20 mouse cellular contexts compared by ENCODE assay signal in genomic region chr6:22450501-22450900, GRCm38 (mm10).
DNase-seq lines count a peak whose midpoint lies in the region; ATAC-seq and TF ChIP-seq lines count a peak whose summit lies in the region.
"Had no signal": no experiment of that assay in that cellular context is flagged by ENCODE, and none has a peak within 500 bp of the region (broad histone marks: within the 10 kb centered on the region; RNA-seq: fewer than 3 reads in every experiment).

No protein-coding gene starts in this region.

- TF ChIP-seq CTCF in G1E (IDR thresholded peaks at IDR 0.05; ENCODE audit: low read depth, low read length) (no peak), MEL (IDR thresholded peaks at IDR 0.05 in 2 of 3, conservative IDR thresholded peaks at IDR 0.05 in 1 of 3; ENCODE audit: control insufficient read depth in 1 of 3, insufficient read depth in 1 of 3, low read depth in 2 of 3, low read length in 3 of 3, poor library complexity in 1 of 3, severe bottlenecking in 1 of 3) (no peak)

- intact Hi-C loops in heart, postnatal 14 days (cut with DNase I) = no loop called here

- TF ChIP-seq EP300 in MEL (IDR thresholded peaks at IDR 0.05; ENCODE audit: low read depth in 1 of 2, low read length in 2 of 2) = peak; percentile 43 to 84

- peak; percentile 87 for ATAC-seq in G1E (ENCODE audit: extremely low read depth, insufficient number of reproducible peaks, low FRiP score, poor library complexity, severe bottlenecking)
- peak; percentile 59 for ATAC-seq in megakaryocyte progenitor cell, adult 5-6 weeks (replicated peaks; ENCODE audit: poor library complexity)
- ATAC-seq in midbrain, embryonic 14.5 days (ENCODE audit: low FRiP score, low TSS enrichment) = no peak
- ATAC-seq: forebrain, embryonic 13.5 days; forebrain, embryonic 15.5 days; forebrain, postnatal 0 days had no signal

- DNase-seq in G1E (ENCODE audit: low spot score) = peak; percentile 15
- peak; percentile 49 for DNase-seq in MEL (ENCODE audit: low read depth, low spot score)
- no peak for DNase-seq in midbrain, embryonic 14.5 days
- no peak for DNase-seq in heart, postnatal 14 days
- no peak for DNase-seq in gastrocnemius, adult 8-10 months (ENCODE audit: low spot score in 2 of 2)
- DNase-seq: adrenal gland, adult 2 months; adrenal gland, postnatal 10 days; adrenal gland, postnatal 25 days; cerebellum, adult 11 months; cerebellum, adult 18-20 months; cerebellum, adult 8-10 months; cerebellum, adult 9-11 months; cerebellum, postnatal 14 days; cerebellum, postnatal 36 days; forebrain, postnatal 0 days had no signal

- H3K27me3 ChIP-seq in G1E (ENCODE audit: insufficient read depth, low read length) (no peaks in the 10 kb centered on the region), MEL (ENCODE audit: control insufficient read depth in 1 of 2, insufficient read depth in 2 of 2, low read length in 2 of 2) (no peaks in the 10 kb centered on the region)
- H3K27me3 ChIP-seq in midbrain, embryonic 14.5 days (ENCODE audit: control insufficient read depth, insufficient read depth, low read length) = no peaks in the 10 kb centered on the region
- H3K27me3 ChIP-seq: embryonic facial prominence, embryonic 12.5 days; forebrain, embryonic 13.5 days; forebrain, embryonic 15.5 days had no signal

- no peak for TF ChIP-seq POLR2A in MEL (IDR thresholded peaks at IDR 0.05; ENCODE audit: control insufficient read depth in 1 of 2, insufficient read depth in 1 of 2, low read depth in 1 of 2, low read length in 2 of 2, poor library complexity in 1 of 2)

- H3K36me3 ChIP-seq in G1E (replicated peaks) = no peaks in the 10 kb centered on the region
- peaks cover 0 to 30% of the 10 kb centered on the region in 2 experiments; a peak in 2 of 4 replicates for H3K36me3 ChIP-seq in MEL (ENCODE audit: control insufficient read depth in 1 of 2, insufficient read depth in 2 of 2, low read length in 2 of 2)
- H3K36me3 ChIP-seq in midbrain, embryonic 14.5 days (ENCODE audit: control insufficient read depth, insufficient read depth, low read length) = no peaks in the 10 kb centered on the region
- H3K36me3 ChIP-seq: embryonic facial prominence, embryonic 10.5 days; embryonic facial prominence, embryonic 12.5 days; forebrain, embryonic 15.5 days had no signal

- H3K4me2 ChIP-seq in midbrain, embryonic 14.5 days (ENCODE audit: low read length) = no peak overlapping the region
- H3K4me2 ChIP-seq: embryonic facial prominence, embryonic 12.5 days; forebrain, embryonic 13.5 days; forebrain, embryonic 15.5 days had no signal

- no peak for TF ChIP-seq RAD21 in MEL (IDR thresholded peaks at IDR 0.05; ENCODE audit: low read depth, low read length)

- H3K4me1 ChIP-seq in G1E (ENCODE audit: insufficient read depth, low read depth, low read length) = peaks cover 54% of the 10 kb centered on the region
- H3K4me1 ChIP-seq in MEL (ENCODE audit: control insufficient read depth in 1 of 2, insufficient read depth in 2 of 2, low read length in 2 of 2) = peaks cover 15 to 26% of the 10 kb centered on the region in 2 experiments
- no peaks in the 10 kb centered on the region for H3K4me1 ChIP-seq in midbrain, embryonic 14.5 days (ENCODE audit: control insufficient read depth, insufficient read depth, low read length)
- H3K4me1 ChIP-seq: embryonic facial prominence, embryonic 10.5 days; embryonic facial prominence, embryonic 12.5 days; forebrain, embryonic 13.5 days; forebrain, embryonic 15.5 days had no signal

- no peak overlapping the region for H3K9ac ChIP-seq in MEL (ENCODE audit: control insufficient read depth, low read depth, low read length, poor library complexity, severe bottlenecking)
- H3K9ac ChIP-seq in midbrain, embryonic 14.5 days (replicated peaks; ENCODE audit: low read length) = no peak overlapping the region
- H3K9ac ChIP-seq: embryonic facial prominence, embryonic 12.5 days; forebrain, embryonic 13.5 days; forebrain, embryonic 15.5 days; forebrain, postnatal 0 days had no signal

- H3K79me2 ChIP-seq in MEL (ENCODE audit: control insufficient read depth, insufficient read depth, low read length, poor library complexity) = no peaks in the 10 kb centered on the region

- no peaks in the 10 kb centered on the region for H3K9me3 ChIP-seq in G1E (replicated peaks)
- H3K9me3 ChIP-seq in MEL (replicated peaks; ENCODE audit: insufficient read depth, low read length) = no peaks in the 10 kb centered on the region
- no peaks in the 10 kb centered on the region for H3K9me3 ChIP-seq in midbrain, embryonic 14.5 days (ENCODE audit: control insufficient read depth, low read length)
- H3K9me3 ChIP-seq: embryonic facial prominence, embryonic 10.5 days; embryonic facial prominence, embryonic 12.5 days; forebrain, embryonic 13.5 days; forebrain, embryonic 15.5 days had no signal

- H3K27ac ChIP-seq in MEL (ENCODE audit: control insufficient read depth, low read depth, low read length) = peak overlapping the region; percentile 74
- no peak overlapping the region for H3K27ac ChIP-seq in midbrain, embryonic 14.5 days (replicated peaks; ENCODE audit: low read depth, low read length)
- H3K27ac ChIP-seq: embryonic facial prominence, embryonic 10.5 days; embryonic facial prominence, embryonic 12.5 days; forebrain, embryonic 13.5 days; forebrain, embryonic 15.5 days had no signal

- H3K4me3 ChIP-seq in G1E (ENCODE audit: low read depth, low read length) (no peak overlapping the region), MEL (ENCODE audit: control insufficient read depth in 1 of 2, insufficient read depth in 1 of 2, low read depth in 2 of 2, low read length in 2 of 2) (no peak overlapping the region)
- no peak overlapping the region for H3K4me3 ChIP-seq in midbrain, embryonic 14.5 days (replicated peaks; ENCODE audit: low read depth, low read length)
- H3K4me3 ChIP-seq: embryonic facial prominence, embryonic 10.5 days; embryonic facial prominence, embryonic 12.5 days; forebrain, embryonic 13.5 days; forebrain, embryonic 15.5 days had no signal

TF ChIP-seq in MEL, 35 proteins besides CTCF, POLR2A, EP300 and RAD21:
- TF ChIP-seq ZC3H11A (IDR thresholded peaks at IDR 0.05; ENCODE audit: low read depth, low read length) (no peak), TAL1 (IDR thresholded peaks at IDR 0.05; ENCODE audit: low read length) (no peak), HCFC1 (IDR thresholded peaks at IDR 0.05; ENCODE audit: low read depth, low read length) (peak; percentile 24; the same call in 1 of the 2 replicates), MAFK (IDR thresholded peaks at IDR 0.05; ENCODE audit: borderline replicate concordance, low read depth, low read length) (0 out of 2 replicates have a peak, but pooled peaks have one; percentile 17), RCOR1 (IDR thresholded peaks at IDR 0.05; ENCODE audit: low read depth, low read length) (peak; percentile 80), MXI1 (IDR thresholded peaks at IDR 0.05; ENCODE audit: low read depth, low read length) (no peak), MEF2A (IDR thresholded peaks at IDR 0.05; ENCODE audit: extremely low read depth, insufficient replicate concordance, low read depth, low read length, poor library complexity, severe bottlenecking) (no peak), ZMIZ1 (IDR thresholded peaks at IDR 0.05; ENCODE audit: low read depth, low read length) (no peak), BHLHE40 (IDR thresholded peaks at IDR 0.05; ENCODE audit: borderline replicate concordance, low read depth, low read length) (peak; percentile 30; the same call in 1 of the 2 replicates), CHD2 (IDR thresholded peaks at IDR 0.05; ENCODE audit: low read length) (no peak), GATA1 (IDR thresholded peaks at IDR 0.05; ENCODE audit: low read depth, low read length) (peak; percentile 71), CHD1 (IDR thresholded peaks at IDR 0.05; ENCODE audit: low read depth, low read length) (no peak), E2F4 (IDR thresholded peaks at IDR 0.05; ENCODE audit: borderline replicate concordance, low read depth, low read length) (no peak), SIN3A (IDR thresholded peaks at IDR 0.05; ENCODE audit: low read length) (peak; percentile 30; the same call in 1 of the 2 replicates), GABPA (IDR thresholded peaks at IDR 0.05; ENCODE audit: low read depth, low read length) (no peak), MAZ (IDR thresholded peaks at IDR 0.05; ENCODE audit: low read depth, low read length) (no peak), ETS1 (IDR thresholded peaks at IDR 0.05; ENCODE audit: low read depth, low read length) (peak; percentile 60), MYB (IDR thresholded peaks at IDR 0.05; ENCODE audit: low read depth, low read length) (peak; percentile 64), MYC (IDR thresholded peaks at IDR 0.05; ENCODE audit: low read depth, low read length) (no peak), NELFE (IDR thresholded peaks at IDR 0.05; ENCODE audit: low read depth, low read length) (no peak), ZKSCAN1 (IDR thresholded peaks at IDR 0.05; ENCODE audit: low read depth, low read length) (no peak), TCF12 (IDR thresholded peaks at IDR 0.05; ENCODE audit: low read depth, low read length) (peak; percentile 61), USF1 (IDR thresholded peaks at IDR 0.05; ENCODE audit: low read depth, low read length) (no peak), KAT2A (conservative IDR thresholded peaks at IDR 0.05; ENCODE audit: low read depth, low read length) (no peak)

Comparison
In these comparisons a context has a peak if more than half of its experiments do, and no peak if none do; other contexts are left out.
1. DNase-seq: peak in G1E (single experiment) and MEL (single experiment); none in midbrain, embryonic 14.5 days (single experiment), heart, postnatal 14 days (0 of 2) and gastrocnemius, adult 8-10 months (0 of 2).